Mouse (Mus musculus): Measurements from ENCODE around the gene H2afy. TPM values are rescaled to one million over a fixed set of nuclear protein-coding genes. Genes with fewer than 3 reads are reported as not detected.

The H2afy gene
- polyA plus RNA-seq, 1 experiment from 2014 or later = 623 TPM

GRCm38 (mm10) chr13:56110694-56111531 is 25.2 kb downstream of the H2afy start:
- Histone ChIP-seq H3K9ac (replicated peaks) (no peak overlapping the region), H3K4me3 (replicated peaks) (no peak overlapping the region), H3K4me2 (no peak overlapping the region), H3K27ac (peak overlapping the region; percentile 88), H3K36me3 (peaks cover 67% of the 10 kb centered on the region), H3K4me1 (replicated peaks) (peaks cover 85% of the 10 kb centered on the region), H3K9me3 (no peaks in the 10 kb centered on the region), H3K27me3 (no peaks in the 10 kb centered on the region)
- ATAC-seq (ENCODE audit: insufficient number of reproducible peaks, insufficient read depth, low FRiP score, low TSS enrichment, low read depth) = no peak
- 56% methylated on average over 19 of the region's 19 CpGs for WGBS

- peak overlapping the region; percentile 57; the same call in 1 of the 2 replicates for H3K27ac ChIP-seq
- peaks cover 84% of the 10 kb centered on the region for H3K4me1 ChIP-seq (replicated peaks)
These were observed 26.5 kb downstream of the H2afy start for GRCm38 (mm10) chr13:56109703-56110102.

GRCm38 (mm10) chr13:56108849-56109519 is 27.2 kb downstream of the H2afy start:
- peaks cover 72% of the 10 kb centered on the region for H3K36me3 ChIP-seq
- 73% methylated on average over 17 of the region's 17 CpGs for whole genome bisulfite sequencing
- no peak overlapping the region for H3K4me2 ChIP-seq
- no peak overlapping the region for H3K4me3 ChIP-seq (replicated peaks)
- no peak overlapping the region for H3K9ac ChIP-seq (replicated peaks)
- no peaks in the 10 kb centered on the region for H3K27me3 ChIP-seq
- peak overlapping the region; percentile 57; the same call in 1 of the 2 replicates for H3K27ac ChIP-seq
- no peaks in the 10 kb centered on the region for H3K9me3 ChIP-seq
- ATAC-seq (ENCODE audit: insufficient number of reproducible peaks, insufficient read depth, low FRiP score, low TSS enrichment, low read depth) = no peak
- peaks cover 84% of the 10 kb centered on the region for H3K4me1 ChIP-seq (replicated peaks)

More at GRCm38 (mm10) chr13:56109703-56110102, 26.5 kb downstream of the H2afy start:
- Histone ChIP-seq H3K36me3 (peaks cover 71% of the 10 kb centered on the region), H3K27me3 (no peaks in the 10 kb centered on the region), H3K9me3 (no peaks in the 10 kb centered on the region), H3K4me2 (no peak overlapping the region), H3K9ac (replicated peaks) (0 out of 2 replicates have a peak overlapping the region, but pooled peaks have one; percentile 9), H3K4me3 (replicated peaks) (no peak overlapping the region)
- WGBS = 68% methylated on average over 4 of the region's 4 CpGs
- ATAC-seq (ENCODE audit: insufficient number of reproducible peaks, insufficient read depth, low FRiP score, low TSS enrichment, low read depth) = no peak

- Histone ChIP-seq H3K9ac (replicated peaks) (no peak overlapping the region; the same call in 1 of the 2 replicates), H3K4me3 (replicated peaks) (no peak overlapping the region), H3K4me2 (no peak overlapping the region), H3K4me1 (replicated peaks) (peaks cover 72% of the 10 kb centered on the region), H3K9me3 (no peaks in the 10 kb centered on the region), H3K27me3 (no peaks in the 10 kb centered on the region), H3K36me3 (peaks cover 91% of the 10 kb centered on the region), H3K27ac (no peak overlapping the region)
- no peak for ATAC-seq (ENCODE audit: insufficient number of reproducible peaks, insufficient read depth, low FRiP score, low TSS enrichment, low read depth)
- WGBS = 73% methylated on average over 6 of the region's 6 CpGs
These were observed 31.2 kb downstream of the H2afy start for GRCm38 (mm10) chr13:56104971-56105391.

- WGBS = 90% methylated on average over 26 of the region's 26 CpGs
- Histone ChIP-seq H3K9ac (replicated peaks) (peak overlapping the region; percentile 23; the same call in 1 of the 2 replicates), H3K27ac (peak overlapping the region; percentile 86)
These were observed 32.1 kb downstream of the H2afy start for GRCm38 (mm10) chr13:56103796-56104746.

GRCm38 (mm10) chr13:56102160-56102559 is 34.0 kb downstream of the H2afy start:
- ATAC-seq (ENCODE audit: insufficient number of reproducible peaks, insufficient read depth, low FRiP score, low TSS enrichment, low read depth) = 0 out of 2 replicates have a peak, but pooled peaks have one; percentile 66
- Histone ChIP-seq H3K4me2 (peak overlapping the region; percentile 17; the same call in 1 of the 2 replicates), H3K4me1 (replicated peaks) (peaks cover 50% of the 10 kb centered on the region), H3K27me3 (no peaks in the 10 kb centered on the region), H3K27ac (peak overlapping the region; percentile 86), H3K36me3 (peaks cover 78% of the 10 kb centered on the region), H3K4me3 (replicated peaks) (no peak overlapping the region), H3K9ac (replicated peaks) (no peak overlapping the region), H3K9me3 (no peaks in the 10 kb centered on the region)
- WGBS = 33% methylated on average over 9 of the region's 9 CpGs

More at GRCm38 (mm10) chr13:56103796-56104746, 32.1 kb downstream of the H2afy start:
- no peaks in the 10 kb centered on the region for H3K9me3 ChIP-seq
- ATAC-seq (ENCODE audit: insufficient number of reproducible peaks, insufficient read depth, low FRiP score, low TSS enrichment, low read depth) = no peak
- no peak overlapping the region for H3K4me2 ChIP-seq
- H3K36me3 ChIP-seq = peaks cover 88% of the 10 kb centered on the region
- no peaks in the 10 kb centered on the region for H3K27me3 ChIP-seq
- H3K4me3 ChIP-seq (replicated peaks) = no peak overlapping the region
- H3K4me1 ChIP-seq (replicated peaks) = peaks cover 62% of the 10 kb centered on the region

- H3K4me1 ChIP-seq (replicated peaks) = peaks cover 16% of the 10 kb centered on the region; the same call in 1 of the 2 replicates
- H3K4me3 ChIP-seq (replicated peaks) = no peak overlapping the region
- 89% methylated on average over 18 of the region's 18 CpGs for WGBS
- no peak for ATAC-seq (ENCODE audit: insufficient number of reproducible peaks, insufficient read depth, low FRiP score, low TSS enrichment, low read depth)
- H3K36me3 ChIP-seq = peaks cover 85% of the 10 kb centered on the region
- no peak overlapping the region for H3K4me2 ChIP-seq
- H3K27ac ChIP-seq = no peak overlapping the region
- no peaks in the 10 kb centered on the region for H3K9me3 ChIP-seq
- H3K27me3 ChIP-seq = no peaks in the 10 kb centered on the region
- H3K9ac ChIP-seq (replicated peaks) = no peak overlapping the region
These were observed 40.5 kb downstream of the H2afy start for GRCm38 (mm10) chr13:56095601-56096195.

GRCm38 (mm10) chr13:56094544-56094943 is 41.6 kb downstream of the H2afy start:
- Histone ChIP-seq H3K9ac (replicated peaks) (no peak overlapping the region), H3K27me3 (no peaks in the 10 kb centered on the region), H3K4me3 (replicated peaks) (no peak overlapping the region), H3K9me3 (no peaks in the 10 kb centered on the region), H3K36me3 (peaks cover 85% of the 10 kb centered on the region), H3K4me1 (replicated peaks) (peaks cover 16% of the 10 kb centered on the region; the same call in 1 of the 2 replicates), H3K4me2 (no peak overlapping the region), H3K27ac (no peak overlapping the region)
- 81% methylated on average over 8 of the region's 8 CpGs for whole genome bisulfite sequencing
- ATAC-seq (ENCODE audit: insufficient number of reproducible peaks, insufficient read depth, low FRiP score, low TSS enrichment, low read depth) = no peak

- Histone ChIP-seq H3K4me1 (replicated peaks) (peaks cover 18% of the 10 kb centered on the region; the same call in 1 of the 2 replicates), H3K4me2 (no peak overlapping the region), H3K4me3 (replicated peaks) (no peak overlapping the region), H3K36me3 (peaks cover 94% of the 10 kb centered on the region), H3K9me3 (no peaks in the 10 kb centered on the region), H3K27ac (peak overlapping the region; percentile 29; the same call in 1 of the 2 replicates), H3K27me3 (no peaks in the 10 kb centered on the region), H3K9ac (replicated peaks) (no peak overlapping the region)
- no peak for ATAC-seq (ENCODE audit: insufficient number of reproducible peaks, insufficient read depth, low FRiP score, low TSS enrichment, low read depth)
- 76% methylated on average over 3 of the region's 3 CpGs for WGBS
These were observed 42.5 kb downstream of the H2afy start for GRCm38 (mm10) chr13:56093680-56094079.

- H3K4me3 ChIP-seq (replicated peaks) = no peak overlapping the region
These were observed 43.6 kb downstream of the H2afy start for GRCm38 (mm10) chr13:56092606-56093005.

More at GRCm38 (mm10) chr13:56092606-56093005, 43.6 kb downstream of the H2afy start:
- no peak for ATAC-seq (ENCODE audit: insufficient number of reproducible peaks, insufficient read depth, low FRiP score, low TSS enrichment, low read depth)
- no peak overlapping the region for H3K9ac ChIP-seq (replicated peaks)
- peaks cover 97% of the 10 kb centered on the region for H3K36me3 ChIP-seq
- no peaks in the 10 kb centered on the region for H3K9me3 ChIP-seq
- no peaks in the 10 kb centered on the region for H3K27me3 ChIP-seq
- no peak overlapping the region for H3K27ac ChIP-seq
- peaks cover 18% of the 10 kb centered on the region; the same call in 1 of the 2 replicates for H3K4me1 ChIP-seq (replicated peaks)
- WGBS = 78% methylated on average over 5 of the region's 5 CpGs
- no peak overlapping the region for H3K4me2 ChIP-seq
